Mouse (Mus musculus): ENCODE results near the gene Unc13a.

The Unc13a gene

GRCm38 (mm10) chr8:71625088-71625487 is 46.5 kb downstream of the Unc13a start:
- no peak for DNase-seq (ENCODE audit: low read depth, low spot score)

GRCm38 (mm10) chr8:71619786-71620185 is 51.8 kb downstream of the Unc13a start:
- no peak for DNase-seq (ENCODE audit: low read depth, low spot score)

GRCm38 (mm10) chr8:71613418-71613817 is 58.1 kb downstream of the Unc13a start:
- DNase-seq (ENCODE audit: low read depth, low spot score) = no peak

- peak; percentile 75 for DNase-seq (ENCODE audit: low read depth, low spot score)
Measured at GRCm38 (mm10) chr8:71612141-71612540, 59.4 kb downstream of the Unc13a start.

- peak; percentile 100 for DNase-seq (ENCODE audit: low read depth, low spot score)
Measured at GRCm38 (mm10) chr8:71610822-71611651, 60.5 kb downstream of the Unc13a start, which contains the start of gene Colgalt1. Colgalt1 (plus strand) TSS chr8:71610998.

- no peak for DNase-seq (ENCODE audit: low read depth, low spot score)
Measured at GRCm38 (mm10) chr8:71604021-71604420, 67.5 kb downstream of the Unc13a start.

GRCm38 (mm10) chr8:71602666-71603334 is 68.8 kb downstream of the Unc13a start:
- peak; percentile 92 for DNase-seq (ENCODE audit: low read depth, low spot score)

- DNase-seq (ENCODE audit: low read depth, low spot score) = no peak
Measured at GRCm38 (mm10) chr8:71601939-71602665, 69.5 kb downstream of the Unc13a start.

- no peak for DNase-seq (ENCODE audit: low read depth, low spot score)
Measured at GRCm38 (mm10) chr8:71598841-71599240, 72.7 kb downstream of the Unc13a start.

- DNase-seq (ENCODE audit: low read depth, low spot score) = no peak
Measured at GRCm38 (mm10) chr8:71598375-71598774, 73.2 kb downstream of the Unc13a start.

- DNase-seq (ENCODE audit: low read depth, low spot score) = no peak
Measured at GRCm38 (mm10) chr8:71597451-71597850, 74.1 kb downstream of the Unc13a start, which contains the start of gene Fam129c. Fam129c (plus strand) TSS chr8:71597648.

- DNase-seq (ENCODE audit: low read depth, low spot score) = no peak
Measured at GRCm38 (mm10) chr8:71596798-71597197, 74.8 kb downstream of the Unc13a start.

GRCm38 (mm10) chr8:71596384-71596783 is 75.2 kb downstream of the Unc13a start:
- peak; percentile 58 for DNase-seq (ENCODE audit: low read depth, low spot score)

GRCm38 (mm10) chr8:71595862-71596261 is 75.7 kb downstream of the Unc13a start:
- DNase-seq (ENCODE audit: low read depth, low spot score) = peak; percentile 88

GRCm38 (mm10) chr8:71594324-71594722 is 77.2 kb downstream of the Unc13a start:
- no peak for DNase-seq (ENCODE audit: low read depth, low spot score)

- DNase-seq (ENCODE audit: low read depth, low spot score) = no peak
Measured at GRCm38 (mm10) chr8:71593556-71594323, 77.8 kb downstream of the Unc13a start.

GRCm38 (mm10) chr8:71592374-71593170 is 79.0 kb downstream of the Unc13a start:
- peak; percentile 31 for DNase-seq (ENCODE audit: low read depth, low spot score)

- peak; percentile 98 for DNase-seq (ENCODE audit: low read depth, low spot score)
Measured at GRCm38 (mm10) chr8:71591471-71592373, 79.8 kb downstream of the Unc13a start, which contains the start of gene Pgls. Pgls (plus strand) TSS chr8:71592176.

- no peak for DNase-seq (ENCODE audit: low read depth, low spot score)
Measured at GRCm38 (mm10) chr8:71591017-71591416, 80.5 kb downstream of the Unc13a start.

All from ES-CJ7 (cell line).